In the genomic region with DNA sequence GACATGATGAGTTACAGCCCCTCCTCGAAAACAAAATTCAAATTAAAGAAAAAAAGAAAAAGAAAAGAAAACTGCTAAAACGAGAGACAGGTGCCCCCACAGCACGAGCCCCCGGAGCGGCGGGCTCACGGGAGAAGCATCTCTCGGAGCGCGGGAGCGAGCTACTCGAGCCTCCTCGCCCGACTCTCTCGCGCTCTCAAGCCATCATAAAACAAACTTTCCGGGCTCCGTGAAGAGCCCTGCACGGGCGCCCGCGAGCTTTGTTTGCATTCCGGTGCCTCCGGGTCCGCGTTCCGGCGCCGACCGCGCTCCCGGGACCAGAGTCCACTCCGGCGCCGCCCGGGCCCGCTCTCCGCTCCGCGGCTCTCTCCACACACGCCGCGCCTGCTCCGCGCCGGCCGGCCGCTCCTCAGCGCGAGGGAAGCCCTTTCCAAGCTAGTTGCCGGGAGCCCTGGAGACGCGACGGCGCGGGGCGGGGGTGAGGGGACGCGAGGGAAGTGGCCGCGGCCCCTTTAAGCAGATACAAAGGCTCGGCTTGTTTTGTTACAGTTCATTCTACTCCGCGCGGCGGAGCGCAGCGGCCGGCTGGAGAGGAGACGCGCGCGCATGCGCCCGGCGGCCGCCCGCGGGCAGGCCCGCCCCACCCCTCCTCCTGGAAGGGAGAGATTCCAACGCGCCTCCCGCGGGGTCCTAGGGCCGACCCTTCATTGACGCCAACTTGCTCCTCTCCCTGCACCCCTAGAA, we compare ENCODE assay signal across 8 mouse cellular contexts. TPM values are rescaled to one million over a fixed set of nuclear protein-coding genes. Genes with fewer than 3 reads are reported as not detected.
DNase-seq lines count a peak whose midpoint lies in the region; ATAC-seq lines count a peak whose summit lies in the region.

A gene (minus strand): TSS at position 600 of the 744 bp plus-strand sequence.

- peaks cover 3% of the 10 kb centered on the region; the same call in 1 of the 2 replicates for H3K9me3 ChIP-seq in intestine, embryonic 16.5 days (ENCODE audit: control insufficient read depth, low read length)

- peak within 1 kb of the TSS; percentile 92 for H3K9ac ChIP-seq in intestine, embryonic 16.5 days (ENCODE audit: low read depth, low read length)

- H3K36me3 ChIP-seq in intestine, embryonic 16.5 days (ENCODE audit: control insufficient read depth, insufficient read depth, low read length): no peaks in the 10 kb centered on the region

- intact Hi-C loops in left cerebral cortex, postnatal 14 days (cut with DNase I): loop anchor here (5.0 to 10.0 kb wide), 3 partner anchors 119 to 201 kb away; no protein-coding TSS in a partner anchor

- WGBS in intestine, embryonic 16.5 days: under 1% methylated on average over 85 of the region's 86 CpGs

- no peaks in the 10 kb centered on the region; the same call in 1 of the 2 replicates for H3K27me3 ChIP-seq in intestine, embryonic 16.5 days (replicated peaks; ENCODE audit: control insufficient read depth, insufficient read depth, low read length)

- peak within 1 kb of the TSS; percentile 88 for H3K4me3 ChIP-seq in intestine, embryonic 16.5 days (ENCODE audit: low read length)

- H3K27ac ChIP-seq in intestine, embryonic 16.5 days (ENCODE audit: low read length): peak within 1 kb of the TSS; percentile 100

- ATAC-seq in granulocyte monocyte progenitor cell, adult 5-6 weeks (replicated peaks; ENCODE audit: poor library complexity, severe bottlenecking): peak; percentile 70
- ATAC-seq in intestine, embryonic 16.5 days: peak; percentile 93
- peak; percentile 70 for ATAC-seq in megakaryocyte-erythroid progenitor cell, adult 5-6 weeks (replicated peaks; ENCODE audit: low FRiP score, low TSS enrichment, poor library complexity, severe bottlenecking)

- H3K4me2 ChIP-seq in intestine, embryonic 16.5 days (ENCODE audit: low read depth, low read length): peak within 1 kb of the TSS; percentile 96

- peaks cover 16% of the 10 kb centered on the region for H3K4me1 ChIP-seq in intestine, embryonic 16.5 days (ENCODE audit: control insufficient read depth, insufficient read depth, low read length)

- DNase-seq in adrenal gland, postnatal 10 days: peak; percentile 96
- DNase-seq in embryo, embryonic 11.5 days (ENCODE audit: low read depth, low spot score): peak; percentile 93
- DNase-seq in left cerebral cortex, postnatal 14 days (ENCODE audit: low spot score in 2 of 2): peak; percentile 94 to 95
- DNase-seq in right cerebral cortex, postnatal 4 days: peak; percentile 90
- peak; percentile 93 to 94 for DNase-seq in urinary bladder, postnatal 4 days (ENCODE audit: low spot score in 2 of 2)

RNA-seq across cellular contexts. Expression of the gene that starts here (rescaled TPM):
- total RNA-seq in adrenal gland, postnatal 10 days (2021): 10 to 100 TPM; 19.1 to 22.4 TPM
- total RNA-seq in granulocyte monocyte progenitor cell, adult 5-6 weeks (2014; fragmentation: Nextera tagmentation): not detected in 2 replicates
- 0.09 and 0.10 TPM in 2 replicates for total RNA-seq in granulocyte monocyte progenitor cell, adult 5-6 weeks (2017)
- 6.7 and 6.8 TPM in 2 replicates for polyA plus RNA-seq in intestine, embryonic 16.5 days (2015; fragmentation: Nextera tagmentation; extraction: Ambion mirVana)
- 10 to 100 TPM; 80.0 to 80.2 TPM for total RNA-seq in left cerebral cortex, postnatal 14 days (2021)
- 0.54 and 0.57 TPM in 2 replicates for total RNA-seq in megakaryocyte-erythroid progenitor cell, adult 5-6 weeks (2014; fragmentation: Nextera tagmentation)
- total RNA-seq in megakaryocyte-erythroid progenitor cell, adult 5-6 weeks (2017): 0.15 and 0.28 TPM in 2 replicates

Comparison
In these comparisons a context has a peak if more than half of its experiments do, and no peak if none do; other contexts are left out.
1. Peak in every context shown above with its lines: DNase-seq, ATAC-seq, H3K4me3 ChIP-seq and H3K27ac ChIP-seq.
2. RNA of the gene that starts here (total RNA-seq): 80.0 to 80.2 TPM in left cerebral cortex, postnatal 14 days and 19.1 to 22.4 TPM in adrenal gland, postnatal 10 days; 0.15 to 0.57 TPM in megakaryocyte-erythroid progenitor cell, adult 5-6 weeks and 0.09 to 0.10 TPM in granulocyte monocyte progenitor cell, adult 5-6 weeks; every median in the first group is over 10 times any median in the second.
3. Peak in ATAC-seq in granulocyte monocyte progenitor cell, adult 5-6 weeks; RNA of the gene not detected or under 1 TPM.
4. Peak in ATAC-seq in megakaryocyte-erythroid progenitor cell, adult 5-6 weeks; RNA of the gene not detected or under 1 TPM.